Mouse (Mus musculus) heart, adult 2 months (tissue): ENCODE measurements around the gene Polr2c.
A peak's percentile ranks its signal among the peaks of the same experiment; 100 is the strongest.

Source experiments
- CTCF ChIP-seq: fragments of 200-600 bp; IDR thresholded peaks from 2 replicates; pipeline ENCODE4 v1.8.1; 2022; ENCODE audit warnings: antibody characterized with exemption, mild to moderate bottlenecking, moderate library complexity
- EP300 ChIP-seq: fragments of 200-500 bp; IDR thresholded peaks from 2 replicates; pipeline ENCODE4 v1.6.1; 2011; ENCODE audit warnings: low read depth, low read length, control low read depth; ENCODE audit not compliant: insufficient read depth
- POLR2A ChIP-seq: fragments of 200-500 bp; IDR thresholded peaks from 2 replicates; pipeline ENCODE4 v1.6.1; 2011; ENCODE audit warnings: mild to moderate bottlenecking, low read depth, low read length, control low read depth; ENCODE audit not compliant: insufficient read depth

- peak; percentile 96 for TF ChIP-seq CTCF
- TF ChIP-seq POLR2A: no peak
- no peak for TF ChIP-seq EP300
Observed at GRCm38 (mm10) chr8:94861352-94861910, 4.2 kb downstream of the Polr2c start.
